In the genomic region with DNA sequence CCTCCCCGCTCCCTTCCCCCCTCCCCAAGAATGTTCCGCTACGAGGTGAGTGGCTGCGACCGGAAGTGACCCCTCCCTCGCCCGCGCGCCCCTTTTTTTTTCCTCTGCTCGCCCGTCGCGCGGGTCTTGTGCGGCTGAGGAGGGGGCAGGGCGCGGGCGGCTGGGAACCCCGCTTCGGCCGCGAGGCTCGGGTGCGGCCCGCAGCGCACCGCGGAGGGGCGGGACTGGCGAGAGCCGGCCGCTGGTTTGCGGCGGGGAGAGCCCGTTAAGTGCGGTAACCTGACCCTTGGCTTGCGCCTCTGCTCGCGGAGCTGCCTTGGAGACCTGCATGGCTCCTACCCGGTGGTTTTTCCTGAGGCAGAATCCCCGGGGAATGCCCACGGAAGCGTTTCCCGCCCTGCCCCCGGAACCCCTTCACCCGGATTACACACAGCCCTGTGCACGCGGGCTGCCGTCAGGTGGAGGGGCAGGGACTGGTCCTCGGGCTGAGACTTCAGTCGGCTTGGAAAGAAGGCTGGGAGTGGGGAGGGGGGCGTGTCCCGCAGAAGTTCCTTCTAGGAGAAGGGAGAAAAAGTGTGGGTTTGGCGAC, we compare ENCODE assay signal across 8 mouse cellular contexts. TPM values are rescaled to one million over a fixed set of nuclear protein-coding genes. Genes with fewer than 3 reads are reported as not detected.
DNase-seq lines count a peak whose midpoint lies in the region; ATAC-seq and TF ChIP-seq lines count a peak whose summit lies in the region.

No protein-coding gene starts in this region.

- DNase-seq in embryo, embryonic 10.5 days (ENCODE audit: low spot score), result peak; percentile 70
- no peak for DNase-seq in embryo, embryonic 10 days (ENCODE audit: low spot score)
- DNase-seq in c-Kit-negative CD71-positive TER-119-positive erythroid progenitor cells, embryonic 14.5 days (ENCODE audit: low read depth, low spot score), result peak; percentile 36
- peak; percentile 72 for DNase-seq in heart, postnatal 4 days
- DNase-seq in layer of hippocampus, adult 2 months (ENCODE audit: low spot score in 2 of 2), result peak; percentile 5 to 36
- DNase-seq in spleen, adult 2 months (ENCODE audit: low read depth in 1 of 2, low spot score in 2 of 2), result peak; percentile 5 to 33

- H3K4me1 ChIP-seq in spleen, adult 2 months (ENCODE audit: control insufficient read depth, insufficient read depth, insufficient read length), result peaks cover 3% of the 10 kb centered on the region

- H3K27ac ChIP-seq in layer of hippocampus, adult 2 months, result peak overlapping the region; percentile 93
- H3K27ac ChIP-seq in macrophage, result peak overlapping the region; percentile 65
- peak overlapping the region; percentile 75 for H3K27ac ChIP-seq in spleen, adult 2 months (ENCODE audit: insufficient read depth, low read length)

- TF ChIP-seq POLR2A in spleen, adult 2 months (IDR thresholded peaks at IDR 0.05; ENCODE audit: low read depth, low read length), result no peak

- peaks cover 11% of the 10 kb centered on the region; the same call in 1 of the 2 replicates for H3K36me3 ChIP-seq in macrophage (ENCODE audit: inconsistent target)
- peaks cover 4% of the 10 kb centered on the region; the same call in 1 of the 2 replicates for H3K36me3 ChIP-seq in spleen, adult 2 months (ENCODE audit: control insufficient read depth, insufficient read depth, low read length)

- peak; percentile 10; the same call in 1 of the 2 replicates for ATAC-seq in frontal cortex, adult (ENCODE audit: low TSS enrichment)

- H3K4me3 ChIP-seq in layer of hippocampus, adult 2 months, result peak overlapping the region; percentile 94
- H3K4me3 ChIP-seq in macrophage (ENCODE audit: inconsistent target), result peak overlapping the region; percentile 76
- peak overlapping the region; percentile 88 for H3K4me3 ChIP-seq in spleen, adult 2 months (ENCODE audit: extremely low read depth, insufficient read depth, insufficient read length)

- TF ChIP-seq CTCF in layer of hippocampus, adult 2 months (conservative IDR thresholded peaks at IDR 0.05), result no peak
- no peak for TF ChIP-seq CTCF in spleen, adult 2 months (IDR thresholded peaks at IDR 0.05; ENCODE audit: extremely low read depth, insufficient read depth, insufficient read length, insufficient replicate concordance)

- peaks cover 59% of the 10 kb centered on the region for H3K79me2 ChIP-seq in macrophage (ENCODE audit: inconsistent target)

- WGBS in macrophage (ENCODE audit: missing documents), result under 1% methylated on average over 43 of the region's 54 CpGs
- WGBS in spleen, adult 2 months, result under 1% methylated on average over 40 of the region's 54 CpGs

- no peaks in the 10 kb centered on the region for H3K27me3 ChIP-seq in spleen, adult 2 months (ENCODE audit: control insufficient read depth, insufficient read depth, low read length)

RNA-seq across cellular contexts. Expression of a gene that starts 0.4 kb away (rescaled TPM):
- total RNA-seq in heart, postnatal 4 days (2021), result 10 to 100 TPM; 37.0 to 41.5 TPM
- total RNA-seq in layer of hippocampus, adult 2 months (2021), result 10 to 100 TPM; 19.7 to 21.1 TPM
- total RNA-seq in macrophage (2018; cell fraction: chromatin; rRNA removed), result 100 to 1,000 TPM in 7 of 26 experiments, 10 to 100 TPM in 19; 52.9 to 143 (median 76.6) TPM
- total RNA-seq in macrophage (2018; cell fraction: cytosol; rRNA removed), result 10 to 100 TPM; 36.3 to 59.5 (median 42.6) TPM
- total RNA-seq in macrophage (2018; cell fraction: nucleus; rRNA removed), result 100 to 1,000 TPM in 4 of 26 experiments, 10 to 100 TPM in 22; 47.0 to 118 (median 66.9) TPM
- polyA plus RNA-seq in macrophage (2018), result 29.2 to 49.7 TPM (median 30.6 TPM) in 3 replicates
- 12.6 and 13.7 TPM in 2 replicates for polyA plus RNA-seq in spleen, adult 2 months (2012; rRNA removed)

RNA-seq across cellular contexts. Expression of a gene that starts 26.3 kb away (rescaled TPM):
- not detected for total RNA-seq in heart, postnatal 4 days (2021)
- total RNA-seq in layer of hippocampus, adult 2 months (2021), result not detected
- under 1 TPM in 1 of 26 experiments, not detected in 25; 0.29 TPM for total RNA-seq in macrophage (2018; cell fraction: chromatin; rRNA removed)
- total RNA-seq in macrophage (2018; cell fraction: cytosol; rRNA removed), result not detected
- under 1 TPM in 2 of 26 experiments, not detected in 24; 0.18 to 0.22 TPM for total RNA-seq in macrophage (2018; cell fraction: nucleus; rRNA removed)
- polyA plus RNA-seq in macrophage (2018), result not detected in 3 replicates
- polyA plus RNA-seq in spleen, adult 2 months (2012; rRNA removed), result not detected in 2 replicates

RNA-seq across cellular contexts. Expression of a gene that starts 37.7 kb away (rescaled TPM):
- not detected for total RNA-seq in heart, postnatal 4 days (2021)
- total RNA-seq in layer of hippocampus, adult 2 months (2021), result not detected
- total RNA-seq in macrophage (2018; cell fraction: chromatin; rRNA removed), result not detected
- not detected for total RNA-seq in macrophage (2018; cell fraction: cytosol; rRNA removed)
- not detected for total RNA-seq in macrophage (2018; cell fraction: nucleus; rRNA removed)
- polyA plus RNA-seq in macrophage (2018), result not detected in 3 replicates
- not detected in 2 replicates for polyA plus RNA-seq in spleen, adult 2 months (2012; rRNA removed)

RNA-seq across cellular contexts. Expression of a gene that starts 51.8 kb away (rescaled TPM):
- total RNA-seq in heart, postnatal 4 days (2021), result not detected
- not detected for total RNA-seq in layer of hippocampus, adult 2 months (2021)
- total RNA-seq in macrophage (2018; cell fraction: chromatin; rRNA removed), result not detected
- not detected for total RNA-seq in macrophage (2018; cell fraction: cytosol; rRNA removed)
- not detected for total RNA-seq in macrophage (2018; cell fraction: nucleus; rRNA removed)
- polyA plus RNA-seq in macrophage (2018), result not detected in 3 replicates
- polyA plus RNA-seq in spleen, adult 2 months (2012; rRNA removed), result not detected in 2 replicates

RNA-seq across cellular contexts. Expression of a gene that starts 53.1 kb away (rescaled TPM):
- 10 to 100 TPM; 69.5 to 71.2 TPM for total RNA-seq in heart, postnatal 4 days (2021)
- 10 to 100 TPM; 50.3 to 50.9 TPM for total RNA-seq in layer of hippocampus, adult 2 months (2021)
- total RNA-seq in macrophage (2018; cell fraction: chromatin; rRNA removed), result 10 to 100 TPM; 11.5 to 33.6 (median 23.9) TPM
- total RNA-seq in macrophage (2018; cell fraction: cytosol; rRNA removed), result 10 to 100 TPM; 24.6 to 46.9 (median 36.0) TPM
- 10 to 100 TPM; 16.3 to 53.2 (median 36.8) TPM for total RNA-seq in macrophage (2018; cell fraction: nucleus; rRNA removed)
- polyA plus RNA-seq in macrophage (2018), result 27.8 to 35.2 TPM (median 29.0 TPM) in 3 replicates
- 9.5 and 9.6 TPM in 2 replicates for polyA plus RNA-seq in spleen, adult 2 months (2012; rRNA removed)
